Mouse (Mus musculus): ENCODE data around the gene Socs3. TPM values are rescaled to one million over a fixed set of nuclear protein-coding genes. Genes with fewer than 3 reads are reported as not detected.

Socs3 gene
- polyA plus RNA-seq, 1 experiment from 2014 or later = 15.8 TPM

DNA sequence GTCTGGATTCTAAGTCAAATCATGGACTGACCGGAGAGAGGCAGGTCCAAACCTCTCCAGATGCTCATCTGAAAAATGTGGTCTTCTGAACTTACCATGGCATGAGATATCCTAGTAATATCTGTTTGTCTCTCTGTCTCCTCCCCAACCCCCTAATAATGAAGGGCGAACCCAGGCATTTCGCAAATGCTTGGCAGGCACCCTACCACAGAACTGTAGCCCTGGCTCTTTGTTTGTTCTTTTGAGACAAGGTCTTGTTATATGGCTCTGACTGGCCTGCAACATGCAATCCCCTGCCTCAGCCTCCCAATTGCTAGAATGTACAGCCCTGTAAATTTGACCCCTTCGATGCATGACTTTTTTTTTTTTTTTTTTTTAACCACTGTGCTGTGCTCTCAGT is 10.7 kb downstream of the Socs3 start:
- no peaks in the 10 kb centered on the region for H3K27me3 ChIP-seq
- H3K9me3 ChIP-seq = no peaks in the 10 kb centered on the region
- H3K9ac ChIP-seq = no peak overlapping the region
- WGBS = 92% methylated on average over 4 of the region's 4 CpGs
- H3K4me2 ChIP-seq (replicated peaks) = no peak overlapping the region
- no peaks in the 10 kb centered on the region for H3K36me3 ChIP-seq
- no peak overlapping the region for H3K4me3 ChIP-seq
- H3K4me1 ChIP-seq = peaks cover 48% of the 10 kb centered on the region
- no peak for ATAC-seq (ENCODE audit: low FRiP score, low read depth)
- H3K27ac ChIP-seq = no peak overlapping the region

DNA sequence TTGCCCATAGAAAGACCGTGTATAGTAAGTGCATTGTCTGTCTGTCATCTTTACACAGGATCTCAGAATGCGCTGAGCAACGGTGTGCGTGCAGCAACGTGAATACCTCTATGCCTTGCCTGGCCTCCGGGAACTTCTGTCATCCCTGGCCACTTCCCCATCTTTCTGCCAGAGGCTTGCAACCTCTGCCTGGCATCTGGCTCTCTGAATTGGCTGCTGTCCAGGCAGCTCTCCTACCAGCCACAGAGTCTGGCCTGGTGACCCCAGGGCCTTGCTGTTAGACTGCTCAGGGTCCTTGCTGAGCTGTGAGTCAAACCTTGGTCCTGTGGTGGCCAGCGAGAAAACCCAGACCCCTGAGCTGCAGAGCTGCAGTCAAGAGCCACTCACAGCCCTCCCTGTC is 11.7 kb downstream of the Socs3 start:
- H3K4me1 ChIP-seq = peaks cover 43% of the 10 kb centered on the region
- WGBS = 82% methylated on average over 7 of the region's 7 CpGs
- H3K4me2 ChIP-seq (replicated peaks) = no peak overlapping the region
- no peaks in the 10 kb centered on the region for H3K36me3 ChIP-seq
- ATAC-seq (ENCODE audit: low FRiP score, low read depth) = no peak
- no peak overlapping the region for H3K27ac ChIP-seq
- H3K9ac ChIP-seq = peak overlapping the region; percentile 9; the same call in 1 of the 2 replicates
- H3K9me3 ChIP-seq = no peaks in the 10 kb centered on the region
- H3K4me3 ChIP-seq = no peak overlapping the region
- no peaks in the 10 kb centered on the region for H3K27me3 ChIP-seq

- no peak overlapping the region for H3K27ac ChIP-seq
- H3K4me1 ChIP-seq = peaks cover 41% of the 10 kb centered on the region
- ATAC-seq (ENCODE audit: low FRiP score, low read depth) = no peak
- H3K4me3 ChIP-seq = no peak overlapping the region
- H3K27me3 ChIP-seq = peaks cover 5% of the 10 kb centered on the region; the same call in 1 of the 2 replicates
- H3K36me3 ChIP-seq = no peaks in the 10 kb centered on the region
- 78% methylated on average over 13 of the region's 13 CpGs for WGBS
- no peak overlapping the region for H3K4me2 ChIP-seq (replicated peaks)
- H3K9me3 ChIP-seq = no peaks in the 10 kb centered on the region
- H3K9ac ChIP-seq = no peak overlapping the region
These were observed 14.2 kb downstream of the Socs3 start for GRCm38 (mm10) chr11:117955621-117956020.

DNA sequence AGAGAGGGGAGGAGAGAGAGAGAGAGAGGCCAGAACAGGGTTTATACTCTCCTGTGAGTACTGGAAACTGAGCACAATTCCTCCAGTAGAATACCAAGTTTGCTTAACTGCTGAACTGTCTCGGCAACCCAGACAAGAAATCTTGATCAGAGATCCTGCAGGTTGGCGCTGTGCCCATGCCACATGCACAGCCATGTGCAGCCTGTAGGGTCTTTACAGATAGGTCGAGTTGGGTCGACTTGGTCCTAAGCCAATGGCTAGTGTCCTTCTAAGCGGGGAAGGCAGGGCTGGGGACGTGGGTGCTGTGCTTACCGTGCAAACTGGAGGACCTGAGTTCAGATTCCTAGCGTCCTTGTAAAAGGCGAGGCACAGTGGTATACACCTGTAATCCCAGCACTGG is 15.0 kb downstream of the Socs3 start:
- Histone ChIP-seq H3K4me1 (peaks cover 43% of the 10 kb centered on the region), H3K9me3 (no peaks in the 10 kb centered on the region), H3K27me3 (peaks cover 10% of the 10 kb centered on the region; the same call in 1 of the 2 replicates), H3K27ac (no peak overlapping the region), H3K4me2 (replicated peaks) (no peak overlapping the region), H3K9ac (0 out of 2 replicates have a peak overlapping the region, but pooled peaks have one; percentile 14), H3K36me3 (no peaks in the 10 kb centered on the region), H3K4me3 (no peak overlapping the region)
- 77% methylated on average over 9 of the region's 9 CpGs for WGBS
- no peak for ATAC-seq (ENCODE audit: low FRiP score, low read depth)

DNA sequence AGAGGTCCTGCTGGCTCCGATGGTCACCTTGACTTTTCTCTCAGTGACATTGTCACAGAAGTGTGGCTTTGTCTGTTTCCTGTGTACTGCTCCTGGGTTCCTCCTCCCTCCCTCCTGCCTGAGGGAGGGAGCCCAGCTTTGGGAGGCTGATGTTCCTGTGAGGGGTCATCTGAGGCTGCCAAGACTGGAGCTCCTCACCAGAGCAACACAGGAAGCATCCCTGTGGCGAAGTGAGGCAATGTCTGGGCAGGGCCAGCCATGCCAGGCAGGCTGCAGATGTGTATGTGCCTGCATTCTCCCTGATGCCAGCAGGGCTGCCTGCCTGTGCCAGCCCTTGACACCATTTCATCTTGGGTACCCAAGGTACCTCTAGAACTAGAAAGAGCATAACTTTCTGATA is 15.8 kb downstream of the Socs3 start:
- 69% methylated on average over 2 of the region's 2 CpGs for WGBS
- Histone ChIP-seq H3K4me3 (no peak overlapping the region), H3K36me3 (no peaks in the 10 kb centered on the region), H3K27me3 (peaks cover 16% of the 10 kb centered on the region; the same call in 1 of the 2 replicates), H3K9me3 (no peaks in the 10 kb centered on the region), H3K4me1 (peaks cover 45% of the 10 kb centered on the region), H3K27ac (no peak overlapping the region), H3K4me2 (replicated peaks) (no peak overlapping the region), H3K9ac (peak overlapping the region; percentile 14; the same call in 1 of the 2 replicates)
- no peak for ATAC-seq (ENCODE audit: low FRiP score, low read depth)

- WGBS = 48% methylated on average over 9 of the region's 9 CpGs
- Histone ChIP-seq H3K27ac (no peak overlapping the region), H3K9ac (no peak overlapping the region), H3K36me3 (no peaks in the 10 kb centered on the region), H3K4me1 (peaks cover 36% of the 10 kb centered on the region), H3K9me3 (no peaks in the 10 kb centered on the region), H3K27me3 (peaks cover 16% of the 10 kb centered on the region; the same call in 1 of the 2 replicates), H3K4me3 (no peak overlapping the region), H3K4me2 (replicated peaks) (no peak overlapping the region)
- no peak for ATAC-seq (ENCODE audit: low FRiP score, low read depth)
These were observed 17.5 kb downstream of the Socs3 start for GRCm38 (mm10) chr11:117952174-117952933.

GRCm38 (mm10) chr11:117951391-117951790 is 18.5 kb downstream of the Socs3 start:
- H3K27ac ChIP-seq = no peak overlapping the region
- peaks cover 44% of the 10 kb centered on the region for H3K4me1 ChIP-seq
- H3K4me3 ChIP-seq = no peak overlapping the region
- H3K9ac ChIP-seq = no peak overlapping the region
- WGBS = 71% methylated on average over 6 of the region's 6 CpGs
- peaks cover 16% of the 10 kb centered on the region; the same call in 1 of the 2 replicates for H3K27me3 ChIP-seq
- H3K9me3 ChIP-seq = no peaks in the 10 kb centered on the region
- H3K4me2 ChIP-seq (replicated peaks) = no peak overlapping the region
- H3K36me3 ChIP-seq = no peaks in the 10 kb centered on the region
- ATAC-seq (ENCODE audit: low FRiP score, low read depth) = no peak

DNA sequence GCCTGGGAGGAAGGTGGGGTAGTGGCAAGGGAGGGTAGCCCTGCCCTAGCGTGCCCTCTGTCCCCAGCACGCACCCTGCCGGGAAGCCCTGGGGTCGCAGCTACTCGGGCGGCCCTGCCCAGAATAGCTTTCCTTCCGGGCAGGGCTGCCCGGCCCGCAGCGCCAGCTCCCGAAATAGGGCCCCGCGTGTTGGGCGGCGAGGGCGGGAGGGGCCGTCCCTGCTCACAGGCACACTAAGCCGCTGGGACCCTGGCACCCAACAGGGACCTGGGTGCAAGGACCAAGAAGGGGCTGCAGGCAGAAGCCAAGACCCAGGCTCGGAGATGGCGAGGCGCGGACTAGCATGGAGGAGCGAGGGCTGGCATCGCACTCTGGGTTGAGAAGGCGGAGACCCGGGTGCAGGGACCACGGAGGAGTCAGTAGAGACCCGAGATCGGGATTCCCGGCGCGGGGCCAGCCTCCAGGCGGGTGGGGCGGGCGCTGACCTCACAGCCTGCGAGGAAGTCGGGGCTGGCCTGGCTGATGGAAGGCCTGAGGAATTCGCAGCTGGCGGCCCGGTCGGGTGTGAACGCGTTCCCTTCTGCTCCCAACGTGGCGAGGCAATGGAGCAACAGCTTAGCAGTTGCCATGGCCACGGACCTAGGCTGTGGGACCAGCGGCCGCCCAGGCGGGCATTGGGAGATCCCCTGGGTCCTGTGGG is 20.3 kb downstream of the Socs3 start:
- Histone ChIP-seq H3K36me3 (no peaks in the 10 kb centered on the region), H3K27me3 (peaks cover 16% of the 10 kb centered on the region; the same call in 1 of the 2 replicates), H3K9ac (peak overlapping the region; percentile 71), H3K9me3 (no peaks in the 10 kb centered on the region), H3K4me3 (peak overlapping the region; percentile 39), H3K27ac (peak overlapping the region; percentile 61; the same call in 1 of the 2 replicates), H3K4me2 (replicated peaks) (peak overlapping the region; percentile 74), H3K4me1 (peaks cover 41% of the 10 kb centered on the region)
- ATAC-seq (ENCODE audit: low FRiP score, low read depth) = peak; percentile 86
- WGBS = 2% methylated on average over 49 of the region's 49 CpGs

GRCm38 (mm10) chr11:117946996-117947419 is 22.8 kb downstream of the Socs3 start:
- Histone ChIP-seq H3K9ac (no peak overlapping the region), H3K27me3 (peaks cover 16% of the 10 kb centered on the region; the same call in 1 of the 2 replicates), H3K9me3 (no peaks in the 10 kb centered on the region), H3K27ac (no peak overlapping the region), H3K4me3 (no peak overlapping the region), H3K36me3 (no peaks in the 10 kb centered on the region), H3K4me2 (replicated peaks) (no peak overlapping the region), H3K4me1 (peaks cover 28% of the 10 kb centered on the region)
- WGBS = 80% methylated on average over 10 of the region's 10 CpGs
- no peak for ATAC-seq (ENCODE audit: low FRiP score, low read depth)

- Histone ChIP-seq H3K4me2 (replicated peaks) (no peak overlapping the region), H3K9ac (no peak overlapping the region), H3K4me1 (peaks cover 22% of the 10 kb centered on the region), H3K36me3 (no peaks in the 10 kb centered on the region), H3K4me3 (no peak overlapping the region), H3K27ac (no peak overlapping the region), H3K9me3 (no peaks in the 10 kb centered on the region), H3K27me3 (peaks cover 16% of the 10 kb centered on the region; the same call in 1 of the 2 replicates)
- 58% methylated on average over 11 of the region's 11 CpGs for WGBS
- no peak for ATAC-seq (ENCODE audit: low FRiP score, low read depth)
These were observed 23.5 kb downstream of the Socs3 start for GRCm38 (mm10) chr11:117946195-117946979.

DNA sequence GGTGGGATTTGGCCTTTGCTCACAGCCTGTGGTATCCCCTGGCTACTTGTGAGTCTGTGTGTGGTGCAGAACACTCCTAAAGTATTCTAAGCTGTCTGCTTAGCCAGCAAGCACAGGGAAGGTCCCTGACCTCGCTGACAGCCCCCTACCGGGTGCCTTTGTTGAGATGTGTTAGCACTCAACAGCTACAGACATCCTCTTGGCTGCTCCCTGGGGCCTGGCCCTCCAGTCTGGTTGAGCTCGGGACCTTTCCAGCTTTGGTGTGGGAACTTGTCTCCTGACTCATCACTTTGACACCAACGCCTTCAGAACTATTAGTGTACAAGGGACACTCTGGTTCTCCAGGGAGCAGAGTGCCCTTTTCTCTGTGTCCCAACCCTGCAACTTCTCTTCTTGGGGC is 28.0 kb downstream of the Socs3 start:
- no peak for ATAC-seq (ENCODE audit: low FRiP score, low read depth)
- Histone ChIP-seq H3K27ac (no peak overlapping the region), H3K4me1 (peaks cover 30% of the 10 kb centered on the region), H3K36me3 (no peaks in the 10 kb centered on the region), H3K9me3 (no peaks in the 10 kb centered on the region), H3K9ac (no peak overlapping the region), H3K4me2 (replicated peaks) (no peak overlapping the region), H3K27me3 (peaks cover 5% of the 10 kb centered on the region; the same call in 1 of the 2 replicates), H3K4me3 (no peak overlapping the region)
- WGBS = 33% methylated on average over 4 of the region's 4 CpGs

Data from limb, embryonic 13.5 days (tissue).